Mouse (Mus musculus) midbrain, embryonic 15.5 days (tissue): ENCODE measurements around the gene Klk1b26. TPM values are rescaled to one million over a fixed set of nuclear protein-coding genes. Genes with fewer than 3 reads are reported as not detected.

Source experiments
- polyA plus RNA-seq: library from polyadenylated mRNA; unstranded; fragments of >200 nt; fragmentation: Nextera tagmentation; extraction: Ambion mirVana; gene quantifications from 2 replicates; pipeline ENCODE4 v1.2.1, GENCODE M21; 2015

Klk1b26 gene
- polyA plus RNA-seq, 1 experiment from 2014 or later = not detected

Other genes with a start within 250 kb of the Klk1b26 start
- gene Klk12, start 243.3 kb upstream of the Klk1b26 start, polyA plus RNA-seq = not detected in 2 replicates
- 0.17 TPM in 1 of 2 replicates, not detected in the other for gene Klk11, start 237.6 kb upstream of the Klk1b26 start, polyA plus RNA-seq
- 0.12 and 0.17 TPM in 2 replicates for gene Klk10, start 231.1 kb upstream of the Klk1b26 start, polyA plus RNA-seq
- 0.12 and 0.27 TPM in 2 replicates for gene Klk9, start 220.3 kb upstream of the Klk1b26 start, polyA plus RNA-seq
- gene Klk8, start 214.6 kb upstream of the Klk1b26 start, polyA plus RNA-seq = 7.3 and 10.0 TPM in 2 replicates
- not detected in 2 replicates for gene Klk7, start 200.9 kb upstream of the Klk1b26 start, polyA plus RNA-seq
- not detected in 2 replicates for gene Klk6, start 187.7 kb upstream of the Klk1b26 start, polyA plus RNA-seq
- not detected in 2 replicates for gene Klk5, start 170.2 kb upstream of the Klk1b26 start, polyA plus RNA-seq
- 0.18 TPM in 1 of 2 replicates, not detected in the other for gene Klk4, start 131.0 kb upstream of the Klk1b26 start, polyA plus RNA-seq
- gene Klk15, start 78.4 kb upstream of the Klk1b26 start, polyA plus RNA-seq = not detected in 2 replicates
- not detected in 2 replicates for gene Klk1b8, start 61.5 kb upstream of the Klk1b26 start, polyA plus RNA-seq
- not detected in 2 replicates for gene Klk1b1, start 45.4 kb upstream of the Klk1b26 start, polyA plus RNA-seq
- gene Klk1b9, start 36.1 kb upstream of the Klk1b26 start, polyA plus RNA-seq = not detected in 2 replicates
- gene Klk1b11, start 16.3 kb upstream of the Klk1b26 start, polyA plus RNA-seq = not detected in 2 replicates
- gene Klk1b27, start 40.1 kb downstream of the Klk1b26 start, polyA plus RNA-seq = not detected in 2 replicates
- not detected in 2 replicates for gene Klk1b21, start 90.2 kb downstream of the Klk1b26 start, polyA plus RNA-seq
- not detected in 2 replicates for gene Klk1b22, start 100.5 kb downstream of the Klk1b26 start, polyA plus RNA-seq
- gene Klk1b16, start 124.6 kb downstream of the Klk1b26 start, polyA plus RNA-seq = not detected in 2 replicates
- not detected in 2 replicates for gene Klk1b24, start 176.1 kb downstream of the Klk1b26 start, polyA plus RNA-seq
- gene Klk1b3, start 186.0 kb downstream of the Klk1b26 start, polyA plus RNA-seq = not detected in 2 replicates
- gene Klk1b4, start 195.3 kb downstream of the Klk1b26 start, polyA plus RNA-seq = not detected in 2 replicates
- gene Klk1b5, start 203.8 kb downstream of the Klk1b26 start, polyA plus RNA-seq = not detected in 2 replicates
- not detected in 2 replicates for gene Klk1, start 213.2 kb downstream of the Klk1b26 start, polyA plus RNA-seq
- gene Gm36864, start 224.0 kb downstream of the Klk1b26 start, polyA plus RNA-seq = not detected in 2 replicates
- 1.4 and 1.7 TPM in 2 replicates for gene 1700028J19Rik, start 234.5 kb downstream of the Klk1b26 start, polyA plus RNA-seq
- 232 and 240 TPM in 2 replicates for gene 2410002F23Rik, start 234.6 kb downstream of the Klk1b26 start, polyA plus RNA-seq
- 0.21 TPM in 1 of 2 replicates, not detected in the other for gene Acp4, start 245.2 kb downstream of the Klk1b26 start, polyA plus RNA-seq
- gene Gm15517, start 249.3 kb downstream of the Klk1b26 start, polyA plus RNA-seq = not detected in 2 replicates